Mouse (Mus musculus) hindbrain, embryonic 10.5 days (tissue): ENCODE measurements around the gene Nol3. TPM values are rescaled to one million over a fixed set of nuclear protein-coding genes. Genes with fewer than 3 reads are reported as not detected.
A peak's percentile ranks its signal among the peaks of the same experiment; 100 is the strongest.
"Not testable (repeated sequence)": the region's sequence is repeated elsewhere in the genome, so short reads cannot be mapped to it uniquely, and the experiment has no call there.

Experiments used
- DNase-seq: peaks from one replicate; pipeline ENCODE4 v3.0.0-alpha.2; 2017; ENCODE audit warnings: low spot score
- H3K27ac ChIP-seq: fragments of 300-500 bp; sonication (generic); 2 replicates; pipeline ENCODE4 v1.5.1; 2016; ENCODE audit warnings: mild to moderate bottlenecking, moderate library complexity
- H3K27me3 ChIP-seq: fragments of 300-500 bp; sonication (generic); 2 replicates; pipeline ENCODE4 v1.6.1; 2016; ENCODE audit warnings: mild to moderate bottlenecking; ENCODE audit not compliant: poor library complexity, insufficient read depth, severe bottlenecking
- H3K36me3 ChIP-seq: fragments of 300-500 bp; sonication (generic); 2 replicates; pipeline ENCODE4 v1.6.1; 2016; ENCODE audit warnings: mild to moderate bottlenecking, moderate library complexity
- H3K4me1 ChIP-seq: fragments of 300-500 bp; sonication (generic); replicated peaks from 2 replicates; pipeline ENCODE4 v1.6.1; 2016; ENCODE audit warnings: mild to moderate bottlenecking
- H3K4me3 ChIP-seq: fragments of 300-500 bp; sonication (generic); 2 replicates; pipeline ENCODE4 v1.5.1; 2016; ENCODE audit warnings: mild to moderate bottlenecking, moderate library complexity
- H3K9me3 ChIP-seq: fragments of 300-500 bp; sonication (generic); 2 replicates; pipeline ENCODE4 v1.6.1; 2016; ENCODE audit warnings: mild to moderate bottlenecking, moderate library complexity
- WGBS: fragments of 180-500 bp; shearing (Covaris S2); methylation state at CpG from one replicate; pipeline ENCODE4 v1.1.7; 2016; 5-methylcytosine and 5-hydroxymethylcytosine counted together
- polyA plus RNA-seq: library from polyadenylated mRNA; unstranded; fragments of >200 nt; fragmentation: Nextera tagmentation; extraction: Ambion mirVana; gene quantifications from 2 replicates; pipeline ENCODE4 v1.2.1, GENCODE M21; 2016

Nol3 gene
- polyA plus RNA-seq, 1 experiment from 2014 or later: 2.1 TPM

DNA sequence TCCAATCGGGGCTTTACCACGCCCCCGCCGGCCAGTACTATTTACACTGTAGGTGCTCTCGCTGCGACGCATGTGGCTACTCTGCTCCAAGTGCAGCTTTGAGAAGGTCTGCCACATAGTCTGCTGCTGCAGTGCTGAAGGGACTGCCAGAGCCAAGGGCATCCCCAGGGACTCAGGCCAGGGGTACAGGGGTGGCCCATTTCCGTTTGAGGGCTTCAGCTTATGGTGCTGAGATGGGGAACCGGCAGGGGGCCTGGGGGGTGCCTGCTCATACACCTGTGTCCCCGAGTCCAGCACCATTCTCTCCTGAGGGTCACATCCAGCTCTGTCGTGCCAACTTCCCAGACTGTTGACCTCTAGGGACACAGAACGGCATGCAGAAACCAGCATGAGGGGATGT lies 9.6 kb downstream of the Nol3 start:
- no peaks in the 10 kb centered on the region for H3K9me3 ChIP-seq
- H3K36me3 ChIP-seq: peaks cover 49% of the 10 kb centered on the region
- H3K4me3 ChIP-seq: no peak overlapping the region
- peaks cover 51% of the 10 kb centered on the region for H3K4me1 ChIP-seq
- no peak for DNase-seq
- 44% methylated on average over 12 of the region's 12 CpGs for WGBS
- no peak overlapping the region for H3K27ac ChIP-seq
- peaks cover 66% of the 10 kb centered on the region for H3K27me3 ChIP-seq

DNA sequence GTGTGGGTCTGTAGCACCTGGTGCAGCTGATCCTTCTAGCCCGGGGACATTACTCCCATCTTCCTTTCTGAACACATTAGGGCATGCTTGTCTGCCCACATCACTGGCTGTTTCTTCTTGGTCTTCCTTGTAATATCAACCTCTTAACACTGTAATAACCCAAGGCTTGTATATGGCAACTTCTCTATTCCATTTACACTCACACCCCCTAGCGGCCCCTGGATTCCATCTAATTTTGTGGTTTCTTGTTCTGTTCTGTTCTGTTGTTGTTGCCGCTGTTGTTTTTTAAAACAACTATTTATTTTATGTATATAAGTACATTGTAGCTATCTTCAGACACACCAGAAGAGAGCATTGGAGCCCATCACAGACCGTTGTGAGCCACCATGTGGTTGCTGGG lies 11.0 kb downstream of the Nol3 start:
- Histone ChIP-seq H3K4me3 (no peak overlapping the region), H3K27ac (no peak overlapping the region), H3K4me1 (peaks cover 57% of the 10 kb centered on the region), H3K27me3 (peaks cover 61% of the 10 kb centered on the region), H3K36me3 (peaks cover 39% of the 10 kb centered on the region), H3K9me3 (no peaks in the 10 kb centered on the region)
- DNase-seq: no peak
- WGBS: 88% methylated on average over 4 of the region's 4 CpGs

DNA sequence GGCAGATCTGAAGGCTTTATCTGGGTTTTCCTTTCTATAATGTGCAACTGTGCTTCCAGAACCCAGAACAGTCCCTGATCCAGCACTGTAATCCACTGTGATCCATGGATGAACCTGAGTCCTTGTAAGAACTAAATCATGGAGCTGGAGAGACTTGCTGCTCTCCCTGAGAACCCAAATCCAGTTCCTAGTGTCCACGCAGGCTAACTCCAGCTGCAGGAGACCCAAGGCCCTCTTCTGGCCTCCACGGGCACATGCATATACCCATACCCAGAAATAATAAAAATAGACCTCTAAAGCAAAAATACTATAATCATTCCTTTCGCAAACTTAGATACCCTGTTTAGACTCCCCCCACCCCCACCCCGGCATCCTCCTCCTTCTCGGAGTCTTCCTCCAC lies 12.3 kb downstream of the Nol3 start:
- H3K4me1 ChIP-seq: peaks cover 54% of the 10 kb centered on the region
- peak overlapping the region; percentile 54 for H3K4me3 ChIP-seq
- WGBS: 87% methylated on average over 5 of the region's 5 CpGs
- H3K27ac ChIP-seq: 0 out of 2 replicates have a peak overlapping the region, but pooled peaks have one; percentile 91
- H3K27me3 ChIP-seq: peaks cover 54% of the 10 kb centered on the region
- DNase-seq: no peak
- H3K36me3 ChIP-seq: peaks cover 25% of the 10 kb centered on the region
- no peaks in the 10 kb centered on the region for H3K9me3 ChIP-seq

- Histone ChIP-seq H3K27me3 (peaks cover 50% of the 10 kb centered on the region), H3K4me1 (peaks cover 54% of the 10 kb centered on the region), H3K9me3 (no peaks in the 10 kb centered on the region), H3K4me3 (peak overlapping the region; percentile 54), H3K27ac (peak overlapping the region; percentile 91), H3K36me3 (peaks cover 18% of the 10 kb centered on the region)
- under 1% methylated on average over 53 of the region's 53 CpGs for WGBS
- DNase-seq: peak; percentile 95
These were observed 13.2 kb downstream of the Nol3 start for GRCm38 (mm10) chr8:105288958-105289732.

DNA sequence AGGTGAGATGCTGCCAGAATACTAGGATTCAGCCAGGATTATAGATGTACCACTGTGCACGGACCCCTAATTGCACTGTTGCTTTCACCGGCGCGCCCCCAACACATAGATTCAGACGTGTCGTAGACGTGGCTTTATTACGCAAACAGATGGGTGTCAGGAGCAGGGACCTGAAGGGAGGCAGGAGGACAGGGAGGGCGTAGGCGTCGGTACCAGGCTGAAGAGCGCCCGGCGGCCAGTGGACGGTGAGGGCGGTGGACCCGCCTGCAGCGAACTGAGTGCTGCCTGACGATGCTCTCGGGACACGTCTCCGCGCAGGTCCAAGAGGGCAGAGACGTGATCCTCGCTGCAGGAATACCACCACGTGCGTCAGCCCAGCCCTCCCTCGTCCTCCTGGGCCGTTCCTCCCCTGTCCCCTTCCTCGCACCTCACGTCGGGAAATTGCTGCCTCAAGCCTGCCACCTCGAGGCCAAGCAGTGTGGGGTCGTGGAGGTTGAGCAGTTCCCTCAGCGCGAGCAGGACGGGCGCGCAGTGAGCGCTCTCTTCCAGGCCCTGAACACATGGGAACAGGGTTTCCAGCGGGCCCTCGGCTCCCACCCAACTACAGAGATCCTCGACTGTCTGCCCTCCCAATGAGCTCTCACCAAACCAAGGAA lies 14.0 kb downstream of the Nol3 start, which contains the start of gene 4931428F04Rik:
Gene 4931428F04Rik (minus strand): TSS at position 60 of the 656 bp plus-strand sequence.
- Histone ChIP-seq H3K27me3 (peaks cover 45% of the 10 kb centered on the region), H3K4me1 (peaks cover 54% of the 10 kb centered on the region), H3K27ac (peak within 1 kb of the TSS; percentile 91), H3K9me3 (no peaks in the 10 kb centered on the region), H3K36me3 (peaks cover 12% of the 10 kb centered on the region), H3K4me3 (peak within 1 kb of the TSS; percentile 54)
- WGBS: 2% methylated on average over 43 of the region's 43 CpGs
- DNase-seq: peak; percentile 71

DNA sequence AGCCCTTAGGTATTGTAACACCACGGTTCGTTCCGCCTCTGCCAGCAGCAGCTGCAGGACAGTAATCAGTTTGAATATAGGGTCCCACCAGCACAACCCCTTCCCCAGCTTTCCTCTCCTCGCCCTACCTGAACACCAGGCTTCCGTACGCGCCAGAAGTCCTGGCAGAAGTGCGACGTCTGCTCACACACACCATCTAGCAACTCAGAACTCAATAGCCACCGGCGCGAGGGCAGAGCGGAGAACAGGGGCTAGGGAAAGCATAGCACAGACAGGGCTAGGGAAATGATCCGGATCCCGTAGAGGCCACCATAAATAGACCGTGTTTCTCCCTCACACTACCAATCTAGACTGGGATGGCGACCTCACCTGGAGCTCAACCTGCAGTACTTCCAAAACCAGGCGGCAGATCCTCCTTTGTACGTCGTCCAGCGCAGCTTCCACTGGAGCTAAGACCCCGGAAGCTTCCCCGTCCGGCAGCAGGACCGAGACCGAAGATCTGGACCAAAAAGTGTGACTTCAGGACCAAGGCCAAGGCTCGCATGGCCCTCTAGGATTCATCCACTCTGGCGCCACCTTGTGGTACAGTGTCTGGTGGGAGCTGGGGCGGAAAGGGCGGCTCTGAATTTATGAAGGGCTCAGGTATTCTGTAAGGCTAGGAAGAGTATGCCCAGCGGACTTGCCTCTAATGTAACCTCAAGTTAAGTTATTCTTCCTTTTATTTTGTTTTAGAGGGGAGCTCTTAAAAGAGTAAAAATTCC lies 14.8 kb downstream of the Nol3 start:
- peaks cover 4% of the 10 kb centered on the region; the same call in 1 of the 2 replicates for H3K36me3 ChIP-seq
- 9% methylated on average over 31 of the region's 31 CpGs for WGBS
- peaks cover 48% of the 10 kb centered on the region for H3K4me1 ChIP-seq
- H3K27ac ChIP-seq: 0 out of 2 replicates have a peak overlapping the region, but pooled peaks have one; percentile 91
- H3K9me3 ChIP-seq: no peaks in the 10 kb centered on the region
- DNase-seq: peak; percentile 89
- peak overlapping the region; percentile 54 for H3K4me3 ChIP-seq
- H3K27me3 ChIP-seq: peaks cover 44% of the 10 kb centered on the region

DNA sequence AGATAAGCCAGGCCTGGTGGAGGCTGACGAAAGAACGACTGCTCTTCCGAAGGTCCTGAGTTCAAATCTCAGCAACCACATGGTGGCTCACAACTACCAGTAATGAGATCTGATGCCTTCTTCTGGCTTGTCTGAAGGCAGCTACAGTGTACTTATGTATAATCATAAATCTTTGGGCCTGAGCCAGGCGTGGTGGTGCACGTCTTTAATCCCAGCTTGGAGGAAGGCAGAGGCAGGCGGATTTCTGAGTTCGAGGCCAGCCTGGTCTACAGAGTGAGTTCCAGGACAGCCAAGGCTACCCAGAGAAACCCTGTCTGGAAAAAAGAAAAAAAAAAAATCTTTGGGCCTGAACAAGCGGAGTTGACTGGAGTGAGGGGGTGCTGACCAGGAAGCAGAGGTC lies 15.4 kb downstream of the Nol3 start:
- DNase-seq, H3K4me3 ChIP-seq, H3K27ac ChIP-seq, H3K36me3 ChIP-seq, H3K9me3 ChIP-seq: not testable (repeated sequence)
- peaks cover 40% of the 10 kb centered on the region for H3K27me3 ChIP-seq
- 89% methylated on average over 8 of the region's 8 CpGs for WGBS
- H3K4me1 ChIP-seq: peaks cover 47% of the 10 kb centered on the region

DNA sequence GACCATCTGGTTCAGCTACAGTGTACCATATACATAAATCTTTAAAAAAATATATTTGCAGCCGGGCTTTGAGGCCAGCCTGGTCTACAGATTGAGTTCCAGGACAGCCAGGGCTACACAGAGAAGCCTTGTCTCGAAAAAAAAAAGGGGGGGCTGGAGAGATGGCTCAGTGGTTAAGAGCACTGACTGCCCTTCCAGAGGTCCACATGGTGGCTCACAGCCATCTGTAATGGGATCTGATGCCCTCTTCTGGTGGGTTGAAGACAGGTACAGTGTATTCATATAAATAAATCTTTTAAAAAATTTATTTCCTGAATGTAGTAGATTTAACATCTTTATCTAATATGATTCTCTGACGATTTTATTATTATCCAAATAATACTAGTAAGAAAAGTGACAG lies 15.9 kb downstream of the Nol3 start:
- H3K4me1 ChIP-seq: peaks cover 47% of the 10 kb centered on the region
- 72% methylated on average over 3 of the region's 3 CpGs for WGBS
- not testable (repeated sequence) for H3K4me3 ChIP-seq, DNase-seq, H3K27ac ChIP-seq, H3K36me3 ChIP-seq, H3K9me3 ChIP-seq
- peaks cover 36% of the 10 kb centered on the region for H3K27me3 ChIP-seq

GRCm38 (mm10) chr8:105292471-105292870 lies 16.5 kb downstream of the Nol3 start:
- Histone ChIP-seq H3K36me3 (no peaks in the 10 kb centered on the region), H3K27me3 (peaks cover 36% of the 10 kb centered on the region), H3K4me3 (no peak overlapping the region), H3K4me1 (peaks cover 47% of the 10 kb centered on the region), H3K27ac (no peak overlapping the region), H3K9me3 (no peaks in the 10 kb centered on the region)
- 84% methylated on average over 7 of the region's 7 CpGs for WGBS
- DNase-seq: no peak

- 67% methylated on average over 19 of the region's 19 CpGs for WGBS
- Histone ChIP-seq H3K27ac (no peak overlapping the region), H3K27me3 (peaks cover 36% of the 10 kb centered on the region), H3K36me3 (peaks cover 2% of the 10 kb centered on the region), H3K4me1 (peaks cover 44% of the 10 kb centered on the region), H3K9me3 (no peaks in the 10 kb centered on the region), H3K4me3 (no peak overlapping the region)
- DNase-seq: no peak
These were observed 17.5 kb downstream of the Nol3 start for GRCm38 (mm10) chr8:105293405-105293804.

DNA sequence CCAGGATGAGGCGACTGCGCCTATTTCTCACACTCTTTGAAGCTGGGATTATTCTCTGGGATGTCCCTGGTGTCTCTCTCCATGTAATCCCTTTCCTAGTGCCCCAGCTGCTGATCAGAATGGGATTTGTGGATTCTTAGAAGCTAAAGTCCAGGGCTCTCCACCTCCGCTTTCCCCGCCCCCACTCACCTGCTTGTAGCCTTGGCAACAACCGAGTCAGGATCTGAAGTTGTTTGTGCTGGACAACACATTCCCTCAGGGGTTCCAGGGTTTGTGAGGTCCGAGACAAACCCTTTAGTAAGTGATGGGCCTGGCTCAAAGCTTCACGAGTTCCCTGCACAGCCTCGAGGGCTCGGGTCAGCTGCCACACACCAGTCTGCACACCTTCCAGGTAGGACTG lies 18.8 kb downstream of the Nol3 start:
- no peaks in the 10 kb centered on the region for H3K9me3 ChIP-seq
- DNase-seq: no peak
- H3K27me3 ChIP-seq: peaks cover 34% of the 10 kb centered on the region
- H3K4me3 ChIP-seq: no peak overlapping the region
- no peak overlapping the region for H3K27ac ChIP-seq
- H3K36me3 ChIP-seq: peaks cover 14% of the 10 kb centered on the region
- H3K4me1 ChIP-seq: peaks cover 39% of the 10 kb centered on the region
- WGBS: 72% methylated on average over 9 of the region's 9 CpGs

DNA sequence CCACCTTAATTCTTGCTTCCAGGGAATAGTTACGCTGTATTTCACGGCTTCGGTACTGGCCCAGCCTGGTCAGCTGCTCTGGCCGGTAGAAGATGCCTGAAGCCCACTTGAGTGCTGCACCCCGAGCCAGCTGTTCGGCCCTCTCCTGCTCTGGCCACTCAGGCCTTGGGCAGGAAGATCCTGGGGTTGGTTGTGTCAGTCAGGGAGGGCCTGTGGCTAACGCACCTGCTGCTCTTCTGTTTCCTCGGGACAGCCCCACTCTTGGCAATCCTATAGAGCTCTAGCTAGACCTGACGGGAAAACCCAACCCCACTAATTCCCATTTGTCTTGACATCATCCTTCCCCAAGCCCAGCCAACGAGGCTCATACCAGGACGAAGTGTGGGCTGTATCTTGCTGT lies 19.3 kb downstream of the Nol3 start:
- Histone ChIP-seq H3K27ac (no peak overlapping the region), H3K36me3 (peaks cover 19% of the 10 kb centered on the region), H3K9me3 (no peaks in the 10 kb centered on the region), H3K27me3 (peaks cover 30% of the 10 kb centered on the region), H3K4me1 (peaks cover 37% of the 10 kb centered on the region), H3K4me3 (peak overlapping the region; percentile 20; the same call in 1 of the 2 replicates)
- WGBS: 76% methylated on average over 11 of the region's 11 CpGs
- DNase-seq: no peak
